Mouse (Mus musculus): Measurements from ENCODE around the gene Frem1. TPM values are rescaled to one million over a fixed set of nuclear protein-coding genes. Genes with fewer than 3 reads are reported as not detected.

Frem1 gene
- polyA plus RNA-seq, 1 experiment from 2014 or later, result 1.4 TPM

GRCm38 (mm10) chr4:82863316-82863715 lies 188.8 kb downstream of the Frem1 start:
- Histone ChIP-seq H3K4me3 (ENCODE audit: low read depth, low read length) (no peak overlapping the region), H3K9me3 (replicated peaks; ENCODE audit: control insufficient read depth, low read length, poor library complexity, severe bottlenecking) (no peaks in the 10 kb centered on the region), H3K27me3 (ENCODE audit: control insufficient read depth, insufficient read depth, low read depth, low read length) (no peaks in the 10 kb centered on the region), H3K9ac (ENCODE audit: low read depth, low read length) (no peak overlapping the region), H3K27ac (ENCODE audit: low read length) (no peak overlapping the region), H3K4me2 (ENCODE audit: low read length) (no peak overlapping the region), H3K4me1 (ENCODE audit: control insufficient read depth, insufficient read depth, low read length) (peaks cover 8% of the 10 kb centered on the region), H3K36me3 (ENCODE audit: control insufficient read depth, insufficient read depth, low read length) (no peaks in the 10 kb centered on the region)
- WGBS, result 76% methylated on average over 8 of the region's 8 CpGs
- no peak for ATAC-seq

GRCm38 (mm10) chr4:82861451-82861850 lies 190.7 kb downstream of the Frem1 start:
- H3K27me3 ChIP-seq (ENCODE audit: control insufficient read depth, insufficient read depth, low read depth, low read length), result no peaks in the 10 kb centered on the region
- no peak for ATAC-seq
- peaks cover 14% of the 10 kb centered on the region for H3K4me1 ChIP-seq (ENCODE audit: control insufficient read depth, insufficient read depth, low read length)
- no peaks in the 10 kb centered on the region for H3K9me3 ChIP-seq (replicated peaks; ENCODE audit: control insufficient read depth, low read length, poor library complexity, severe bottlenecking)
- WGBS, result 97% methylated on average over 2 of the region's 2 CpGs
- H3K4me2 ChIP-seq (ENCODE audit: low read length), result no peak overlapping the region
- H3K36me3 ChIP-seq (ENCODE audit: control insufficient read depth, insufficient read depth, low read length), result no peaks in the 10 kb centered on the region
- H3K4me3 ChIP-seq (ENCODE audit: low read depth, low read length), result no peak overlapping the region
- no peak overlapping the region for H3K9ac ChIP-seq (ENCODE audit: low read depth, low read length)
- H3K27ac ChIP-seq (ENCODE audit: low read length), result no peak overlapping the region

- H3K4me3 ChIP-seq (ENCODE audit: low read depth, low read length), result no peak overlapping the region
- 37% methylated on average over 3 of the region's 3 CpGs for WGBS
- no peaks in the 10 kb centered on the region for H3K9me3 ChIP-seq (replicated peaks; ENCODE audit: control insufficient read depth, low read length, poor library complexity, severe bottlenecking)
Observed at GRCm38 (mm10) chr4:82860566-82860965, 191.6 kb downstream of the Frem1 start.

GRCm38 (mm10) chr4:82859131-82860125 lies 192.7 kb downstream of the Frem1 start, which contains the start of gene Zdhhc21:
TSS of gene Zdhhc21 (minus strand) at chr4:82859958.
- Histone ChIP-seq H3K27ac (ENCODE audit: low read length) (peak within 1 kb of the TSS; percentile 95), H3K27me3 (ENCODE audit: control insufficient read depth, insufficient read depth, low read depth, low read length) (no peaks in the 10 kb centered on the region), H3K36me3 (ENCODE audit: control insufficient read depth, insufficient read depth, low read length) (no peaks in the 10 kb centered on the region), H3K9me3 (replicated peaks; ENCODE audit: control insufficient read depth, low read length, poor library complexity, severe bottlenecking) (no peaks in the 10 kb centered on the region), H3K9ac (ENCODE audit: low read depth, low read length) (peak within 1 kb of the TSS; percentile 98), H3K4me3 (ENCODE audit: low read depth, low read length) (peak within 1 kb of the TSS; percentile 80), H3K4me1 (ENCODE audit: control insufficient read depth, insufficient read depth, low read length) (peaks cover 15% of the 10 kb centered on the region), H3K4me2 (ENCODE audit: low read length) (peak within 1 kb of the TSS; percentile 82)
- under 1% methylated on average over 80 of the region's 82 CpGs for WGBS
- ATAC-seq, result peak; percentile 93

More at GRCm38 (mm10) chr4:82860566-82860965, 191.6 kb downstream of the Frem1 start:
- Histone ChIP-seq H3K4me1 (ENCODE audit: control insufficient read depth, insufficient read depth, low read length) (peaks cover 15% of the 10 kb centered on the region), H3K36me3 (ENCODE audit: control insufficient read depth, insufficient read depth, low read length) (no peaks in the 10 kb centered on the region), H3K4me2 (ENCODE audit: low read length) (no peak overlapping the region), H3K27ac (ENCODE audit: low read length) (no peak overlapping the region), H3K27me3 (ENCODE audit: control insufficient read depth, insufficient read depth, low read depth, low read length) (no peaks in the 10 kb centered on the region), H3K9ac (ENCODE audit: low read depth, low read length) (no peak overlapping the region)
- no peak for ATAC-seq

GRCm38 (mm10) chr4:82858431-82859010 lies 193.6 kb downstream of the Frem1 start:
- 25% methylated on average over 4 of the region's 4 CpGs for WGBS
- Histone ChIP-seq H3K9me3 (replicated peaks; ENCODE audit: control insufficient read depth, low read length, poor library complexity, severe bottlenecking) (no peaks in the 10 kb centered on the region), H3K27me3 (ENCODE audit: control insufficient read depth, insufficient read depth, low read depth, low read length) (no peaks in the 10 kb centered on the region), H3K27ac (ENCODE audit: low read length) (peak overlapping the region; percentile 95), H3K36me3 (ENCODE audit: control insufficient read depth, insufficient read depth, low read length) (no peaks in the 10 kb centered on the region), H3K4me2 (ENCODE audit: low read length) (peak overlapping the region; percentile 82), H3K9ac (ENCODE audit: low read depth, low read length) (peak overlapping the region; percentile 98), H3K4me1 (ENCODE audit: control insufficient read depth, insufficient read depth, low read length) (peaks cover 15% of the 10 kb centered on the region), H3K4me3 (ENCODE audit: low read depth, low read length) (peak overlapping the region; percentile 80)
- no peak for ATAC-seq

- no peaks in the 10 kb centered on the region for H3K9me3 ChIP-seq (replicated peaks; ENCODE audit: control insufficient read depth, low read length, poor library complexity, severe bottlenecking)
- peaks cover 15% of the 10 kb centered on the region for H3K4me1 ChIP-seq (ENCODE audit: control insufficient read depth, insufficient read depth, low read length)
- no peaks in the 10 kb centered on the region for H3K36me3 ChIP-seq (ENCODE audit: control insufficient read depth, insufficient read depth, low read length)
- no peak overlapping the region for H3K4me3 ChIP-seq (ENCODE audit: low read depth, low read length)
- H3K4me2 ChIP-seq (ENCODE audit: low read length), result no peak overlapping the region
- no peaks in the 10 kb centered on the region for H3K27me3 ChIP-seq (ENCODE audit: control insufficient read depth, insufficient read depth, low read depth, low read length)
- H3K9ac ChIP-seq (ENCODE audit: low read depth, low read length), result no peak overlapping the region
- WGBS, result 86% methylated on average over 3 of the region's 3 CpGs
- no peak overlapping the region for H3K27ac ChIP-seq (ENCODE audit: low read length)
- no peak for ATAC-seq
Observed at GRCm38 (mm10) chr4:82856986-82857385, 195.2 kb downstream of the Frem1 start.

GRCm38 (mm10) chr4:82853809-82854208 lies 198.3 kb downstream of the Frem1 start:
- Histone ChIP-seq H3K27ac (ENCODE audit: low read length) (no peak overlapping the region), H3K36me3 (ENCODE audit: control insufficient read depth, insufficient read depth, low read length) (no peaks in the 10 kb centered on the region), H3K9me3 (replicated peaks; ENCODE audit: control insufficient read depth, low read length, poor library complexity, severe bottlenecking) (no peaks in the 10 kb centered on the region), H3K4me3 (ENCODE audit: low read depth, low read length) (no peak overlapping the region), H3K27me3 (ENCODE audit: control insufficient read depth, insufficient read depth, low read depth, low read length) (no peaks in the 10 kb centered on the region), H3K4me2 (ENCODE audit: low read length) (no peak overlapping the region), H3K4me1 (ENCODE audit: control insufficient read depth, insufficient read depth, low read length) (peaks cover 12% of the 10 kb centered on the region), H3K9ac (ENCODE audit: low read depth, low read length) (no peak overlapping the region)
- WGBS, result 87% methylated on average over 2 of the region's 2 CpGs
- ATAC-seq, result no peak

- Histone ChIP-seq H3K4me2 (ENCODE audit: low read length) (no peak overlapping the region), H3K9ac (ENCODE audit: low read depth, low read length) (no peak overlapping the region), H3K4me1 (ENCODE audit: control insufficient read depth, insufficient read depth, low read length) (no peaks in the 10 kb centered on the region), H3K9me3 (replicated peaks; ENCODE audit: control insufficient read depth, low read length, poor library complexity, severe bottlenecking) (no peaks in the 10 kb centered on the region), H3K36me3 (ENCODE audit: control insufficient read depth, insufficient read depth, low read length) (peaks cover 3% of the 10 kb centered on the region; the same call in 1 of the 2 replicates), H3K4me3 (ENCODE audit: low read depth, low read length) (no peak overlapping the region), H3K27me3 (ENCODE audit: control insufficient read depth, insufficient read depth, low read depth, low read length) (no peaks in the 10 kb centered on the region), H3K27ac (ENCODE audit: low read length) (no peak overlapping the region)
- WGBS, result 55% methylated on average over 5 of the region's 5 CpGs
- ATAC-seq, result no peak
Observed at GRCm38 (mm10) chr4:82848552-82849234, 203.4 kb downstream of the Frem1 start.

All from midbrain, embryonic 16.5 days (tissue).